Mouse (Mus musculus) 416B (cell line): Measurements from ENCODE around the gene Serpine1.
A peak's percentile ranks its signal among the peaks of the same experiment; 100 is the strongest.

ENCODE experiments used
- DNase-seq: peaks from one replicate; pipeline ENCODE4 v3.0.0; 2011; ENCODE audit warnings: low read depth

The Serpine1 gene

DNA sequence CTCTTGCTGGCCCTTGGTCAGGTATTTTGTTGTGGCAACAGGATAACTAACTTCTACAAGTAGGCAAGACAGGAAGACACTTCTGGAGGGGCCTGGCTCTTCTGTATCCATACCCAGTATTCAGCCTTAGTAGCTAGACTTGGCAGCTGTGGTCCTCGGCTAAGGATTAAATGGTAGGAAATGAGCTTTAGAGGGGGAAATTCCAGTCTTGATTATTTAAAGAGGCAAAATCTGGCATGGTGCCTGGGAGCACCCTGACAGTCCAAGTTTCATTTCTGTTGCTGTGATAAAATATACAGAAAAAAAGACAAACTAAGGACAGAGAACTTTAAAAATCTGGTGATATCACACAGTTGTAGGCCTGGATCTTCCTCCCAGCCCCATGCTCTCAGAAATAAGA is 24.0 kb upstream of the Serpine1 start:
- DNase-seq: no peak

DNA sequence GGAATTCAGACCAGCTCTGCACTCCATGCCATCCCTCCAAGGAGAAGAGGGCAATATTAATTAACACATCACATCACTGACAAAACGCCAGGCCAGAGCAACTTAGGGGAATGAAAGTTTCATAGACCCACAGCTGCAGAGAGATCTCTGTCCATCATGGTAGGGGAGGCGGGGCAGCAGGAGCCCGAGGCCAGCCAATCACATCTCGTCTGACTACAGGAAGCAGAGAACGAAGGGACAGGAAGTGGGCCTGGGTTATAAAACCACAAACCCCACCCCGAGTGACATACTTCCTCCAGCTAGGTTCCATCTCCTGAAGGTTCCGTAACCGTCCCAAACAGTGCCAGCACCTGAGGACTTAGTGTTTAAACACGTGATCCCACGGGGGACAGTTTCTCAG is 23.1 kb upstream of the Serpine1 start:
- peak; percentile 80 for DNase-seq

DNA sequence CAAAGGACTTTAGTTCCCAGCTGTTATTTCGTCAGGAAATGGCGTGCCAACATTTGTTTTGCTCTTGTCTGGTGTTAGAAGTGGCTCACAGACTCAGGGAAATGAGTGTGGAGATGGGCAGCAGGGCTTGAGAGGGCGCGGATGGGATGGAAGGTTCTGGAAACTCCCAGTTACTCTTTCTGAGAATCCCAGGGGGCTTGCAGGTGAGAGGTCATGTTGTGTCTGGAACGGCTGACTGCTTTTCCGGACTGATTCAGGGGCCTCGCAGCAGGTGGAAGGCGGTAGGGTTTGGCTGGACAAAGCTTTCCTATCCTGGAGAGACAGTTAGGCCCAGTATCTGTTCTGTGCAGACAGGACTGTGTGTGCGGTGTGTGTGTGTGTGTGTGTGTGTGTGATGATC is 21.7 kb upstream of the Serpine1 start:
- DNase-seq: no peak

DNA sequence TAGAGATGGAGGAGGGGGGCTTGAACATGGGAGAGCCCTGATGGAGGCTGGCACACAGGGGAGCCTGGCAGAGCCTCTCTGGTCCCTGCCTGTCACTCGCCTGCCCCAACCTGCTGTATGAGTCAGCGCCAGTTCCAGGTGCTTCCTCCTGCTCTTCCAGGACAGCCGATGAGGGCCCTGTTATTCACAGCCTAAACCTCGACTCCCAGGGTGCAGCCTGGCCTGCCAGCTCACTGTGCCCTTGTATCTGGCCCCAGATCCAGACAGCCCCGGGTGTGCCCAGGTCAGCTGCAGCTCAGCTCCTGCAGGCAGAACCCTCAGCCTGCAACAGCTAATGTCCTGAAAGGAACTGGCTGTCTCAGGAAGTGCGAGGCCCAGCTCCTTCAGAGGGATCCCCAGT is 19.5 kb upstream of the Serpine1 start:
- peak; percentile 68 for DNase-seq

DNA sequence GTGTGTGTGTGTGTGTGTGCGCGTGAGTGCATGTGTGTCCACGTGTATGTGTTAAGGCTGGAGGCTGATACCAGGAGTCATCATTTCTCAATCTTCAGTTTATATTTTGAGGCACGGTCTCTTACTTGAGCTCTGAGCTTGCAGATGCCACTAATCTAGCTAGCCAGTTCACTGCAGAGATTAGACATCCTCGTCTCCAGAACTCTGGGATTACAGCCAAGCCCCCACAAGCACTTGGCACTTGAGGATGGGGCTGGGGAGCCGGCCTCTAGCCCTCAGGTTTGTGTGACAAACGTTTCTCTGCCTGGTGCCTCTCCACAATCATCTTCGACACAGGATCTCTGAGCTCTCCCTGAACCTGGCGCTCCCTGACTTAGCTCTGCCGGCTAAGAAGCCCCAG is 18.8 kb upstream of the Serpine1 start:
- DNase-seq: no peak

DNA sequence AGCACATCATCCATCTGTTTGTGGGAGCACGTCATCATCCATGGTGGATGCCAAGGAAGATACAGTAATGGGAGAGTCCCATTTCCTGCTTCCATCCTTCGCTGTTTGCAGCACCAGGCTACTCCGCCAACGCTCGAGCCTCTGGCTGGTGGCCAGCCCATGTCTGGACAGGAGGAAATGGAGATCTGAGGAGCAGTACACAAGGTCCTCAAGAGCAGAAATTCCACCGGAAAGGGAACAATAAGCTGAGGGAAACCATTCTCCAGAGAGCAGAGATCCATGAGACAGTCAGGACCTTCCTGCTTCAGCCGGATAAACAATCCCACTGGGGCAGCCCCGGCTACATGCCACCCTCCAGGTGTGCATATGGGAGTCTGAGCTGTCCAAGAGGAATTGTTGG is 15.3 kb upstream of the Serpine1 start:
- no peak for DNase-seq

DNA sequence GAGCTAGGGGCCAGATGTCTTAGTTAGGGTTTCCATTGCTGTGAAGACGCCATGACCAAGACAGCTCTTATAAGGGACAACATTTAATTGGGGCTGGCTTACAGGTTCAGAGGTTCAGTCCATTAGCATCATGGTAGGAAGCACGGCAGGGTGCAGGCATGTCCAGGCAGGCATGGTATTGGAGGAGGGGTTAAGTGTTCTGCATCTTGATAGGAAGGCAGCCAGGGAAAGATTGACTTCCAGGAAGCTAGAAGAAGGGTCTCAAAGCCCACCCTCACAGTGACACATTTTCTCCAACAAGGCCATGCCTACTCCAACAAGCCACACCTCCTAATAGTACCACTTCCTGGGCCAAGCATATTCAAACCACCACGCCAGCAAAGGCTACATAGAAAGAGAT is 13.7 kb upstream of the Serpine1 start:
- DNase-seq: no peak

DNA sequence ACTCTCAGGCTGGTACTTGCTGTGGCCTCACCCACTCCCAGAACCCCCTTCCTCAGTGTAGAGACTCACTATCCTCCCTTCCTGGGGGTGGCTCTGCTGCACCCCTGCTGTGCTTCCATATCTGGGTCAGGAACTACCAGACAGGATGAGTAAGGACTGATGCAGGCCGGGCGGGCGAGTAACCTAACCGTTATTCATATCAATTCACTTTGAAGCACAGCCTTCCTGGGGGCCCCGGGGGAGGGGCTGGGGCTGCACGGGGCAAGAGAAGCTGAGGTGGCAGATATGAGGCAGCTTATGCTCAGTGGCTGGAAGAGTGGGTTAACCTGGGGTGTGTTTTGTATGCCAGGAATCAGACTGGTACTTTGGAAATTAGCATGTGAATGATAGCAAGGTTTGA is 13.0 kb upstream of the Serpine1 start:
- DNase-seq: no peak

DNA sequence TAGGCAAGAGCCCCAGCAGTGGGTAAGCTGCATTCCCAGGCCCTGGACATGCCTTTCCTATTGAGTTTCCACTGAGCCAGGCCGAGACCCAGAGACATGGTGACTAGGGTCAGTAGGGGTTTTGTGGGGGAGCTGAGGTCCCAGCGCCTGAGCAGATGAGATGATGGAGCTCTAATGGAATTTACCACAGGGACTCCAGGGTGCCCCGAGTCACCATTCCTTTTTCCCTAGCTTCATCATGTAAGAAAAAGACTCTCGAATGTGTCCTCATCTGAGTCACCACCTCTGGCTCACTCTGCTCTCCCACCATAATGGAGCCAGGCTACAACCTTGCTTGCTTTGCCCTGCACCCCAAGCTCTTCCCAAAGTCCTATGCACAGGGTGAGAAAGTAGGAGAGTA is 11.0 kb upstream of the Serpine1 start:
- DNase-seq: no peak

DNA sequence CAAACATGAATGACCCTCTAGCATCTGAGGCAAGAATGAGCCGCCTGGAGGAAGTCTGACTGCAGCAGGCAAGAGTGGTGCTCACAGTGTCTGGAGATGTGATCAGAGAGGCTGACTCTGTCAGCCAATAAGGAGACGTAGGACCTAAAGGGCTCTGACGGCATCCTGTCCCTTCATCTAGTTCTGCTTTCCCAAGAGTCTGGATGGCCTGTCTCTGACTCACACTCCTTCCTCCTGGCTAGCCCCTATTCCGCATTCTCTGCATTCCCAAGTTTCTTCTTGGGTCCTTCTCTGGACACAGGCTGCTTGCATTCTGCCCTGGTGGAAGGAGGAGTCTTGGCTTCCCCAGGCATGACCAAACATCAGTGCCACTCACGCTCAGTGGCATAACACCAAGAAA is 7.8 kb upstream of the Serpine1 start:
- peak; percentile 55 for DNase-seq

DNA sequence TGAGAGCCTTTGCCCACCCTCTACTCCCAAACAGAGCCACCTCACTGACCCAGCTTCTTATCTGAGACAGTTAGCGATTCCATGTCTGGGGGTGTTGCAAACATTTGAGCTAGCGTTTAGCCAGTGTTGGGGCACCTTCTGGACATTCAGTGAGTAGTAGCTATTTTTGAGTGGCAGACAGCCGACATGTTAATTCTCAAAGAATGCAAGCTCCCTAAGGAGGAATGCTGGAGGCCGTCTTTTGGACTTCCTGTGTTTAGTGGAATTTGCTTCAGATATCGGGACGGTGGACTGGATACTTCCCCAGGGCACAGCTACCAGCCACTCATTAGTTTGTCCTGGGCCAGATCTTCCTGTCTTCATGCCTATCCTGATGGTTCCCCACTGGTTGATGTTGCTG is 6.5 kb upstream of the Serpine1 start:
- DNase-seq: no peak

DNA sequence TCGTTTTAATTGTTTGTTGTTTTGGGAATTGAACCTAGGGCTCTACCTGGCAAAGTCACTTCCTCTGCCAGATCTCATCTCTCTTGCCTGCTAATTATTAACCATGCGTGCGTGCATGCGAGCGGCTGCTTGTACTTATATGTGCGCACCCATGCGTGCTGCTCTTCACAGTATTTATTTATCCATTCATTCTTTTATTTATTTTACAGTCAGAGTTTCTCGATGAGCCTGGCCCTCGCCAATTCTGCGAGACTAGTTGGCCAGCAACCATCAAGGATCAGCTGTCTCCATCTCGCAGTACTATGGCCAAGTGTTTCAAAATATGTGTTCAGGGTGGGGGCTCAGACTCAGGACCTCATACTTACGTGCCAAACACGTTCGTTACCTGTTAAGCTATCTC is 6.0 kb upstream of the Serpine1 start:
- DNase-seq: no peak

DNA sequence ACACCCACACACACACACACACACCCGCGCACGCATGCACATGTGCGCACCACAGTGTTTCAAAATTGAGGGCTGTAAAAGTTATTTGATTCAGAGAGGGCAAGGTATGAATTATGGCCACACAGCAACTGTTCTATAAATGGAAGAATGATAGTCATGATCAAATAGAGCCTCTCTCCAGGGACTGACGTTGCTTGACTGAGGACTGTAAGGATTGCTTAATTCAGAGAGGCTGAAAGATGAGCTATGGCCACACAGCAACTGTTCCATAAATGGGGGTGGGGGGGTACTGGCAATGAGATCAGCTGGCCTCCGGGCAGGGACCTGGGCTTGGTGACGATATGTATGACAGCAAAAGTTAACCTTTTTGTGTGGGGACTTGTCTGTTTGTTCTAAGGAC is 5.1 kb upstream of the Serpine1 start:
- DNase-seq: no peak

DNA sequence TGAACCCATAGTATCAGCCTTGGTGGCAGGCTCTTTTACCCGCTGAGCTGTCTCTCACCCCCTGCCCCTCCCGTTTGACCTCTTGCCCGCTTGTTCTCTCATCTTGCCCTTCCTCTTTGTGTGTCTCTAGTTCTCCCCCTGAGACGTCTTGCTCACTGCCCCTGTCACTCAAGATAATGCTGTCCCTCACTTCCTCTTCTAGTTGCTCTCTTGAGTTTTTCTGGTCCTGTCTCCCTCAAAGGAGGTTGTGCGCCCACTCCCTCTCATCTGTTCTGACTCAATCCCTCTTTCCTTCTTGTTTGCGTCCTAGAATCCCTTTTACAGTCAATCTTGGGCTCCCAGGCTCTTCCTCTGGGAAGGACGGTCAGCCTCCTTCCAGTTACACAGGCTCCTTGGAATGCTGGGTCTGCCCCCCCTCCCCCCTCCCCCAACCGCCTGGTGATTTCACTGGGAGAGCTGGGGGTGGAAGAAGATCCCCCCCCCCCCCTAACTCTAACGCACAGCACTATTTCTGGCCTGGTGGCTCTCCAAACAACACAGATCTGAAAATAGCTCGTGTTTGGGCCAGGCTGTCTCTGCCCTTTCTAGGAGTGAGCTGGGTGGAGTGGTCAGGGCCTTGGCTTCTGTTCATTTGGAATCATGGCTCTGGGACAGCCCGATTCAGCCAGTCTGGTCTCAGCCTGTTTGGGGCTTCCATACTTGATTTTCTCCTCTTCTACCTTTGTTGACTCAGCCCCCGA is 4.3 kb upstream of the Serpine1 start:
- peak; percentile 84 for DNase-seq

DNA sequence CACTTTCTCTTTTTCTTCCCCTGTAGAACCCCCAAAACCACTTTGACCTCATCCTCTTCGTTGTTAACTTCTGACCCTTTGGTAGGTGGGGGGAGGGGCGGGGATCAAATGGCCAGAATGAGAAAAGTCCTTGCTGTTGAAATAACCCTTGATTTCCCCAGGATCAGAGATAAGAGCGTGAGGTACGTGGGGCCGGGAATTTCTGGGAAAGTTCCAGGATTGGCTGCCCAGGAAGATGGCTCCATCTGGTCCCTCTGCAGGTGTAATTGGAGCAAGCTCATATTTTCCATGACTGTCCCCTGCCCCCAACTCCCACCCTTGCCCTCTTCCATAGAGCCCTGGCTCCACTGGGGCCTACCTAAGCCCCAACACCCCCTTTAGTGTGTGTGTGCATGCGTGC is 3.7 kb upstream of the Serpine1 start:
- DNase-seq: peak; percentile 83

DNA sequence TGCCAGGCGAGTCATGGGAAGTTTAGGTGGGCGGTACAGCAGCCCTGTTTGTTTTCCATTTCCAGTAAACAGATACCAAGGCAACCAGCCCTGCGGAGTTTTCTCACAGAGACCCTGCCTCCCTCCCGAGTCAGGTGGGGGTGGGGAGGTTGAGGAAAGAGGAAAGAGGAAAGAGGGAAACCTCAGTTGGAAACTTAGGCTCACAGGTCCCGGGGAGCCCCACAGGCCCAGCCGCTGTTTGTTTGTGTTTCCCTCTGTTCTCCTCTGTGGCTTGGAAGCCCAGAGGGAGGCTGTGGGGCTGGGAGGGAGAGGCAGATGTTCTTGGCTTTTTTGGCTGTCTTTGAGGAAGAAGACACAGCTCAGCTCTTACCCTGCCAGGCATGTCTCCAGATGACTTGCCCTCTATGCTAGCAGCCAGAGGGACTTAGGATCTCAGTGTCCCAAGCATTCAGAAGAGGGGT is 2.2 kb upstream of the Serpine1 start:
- DNase-seq: no peak

DNA sequence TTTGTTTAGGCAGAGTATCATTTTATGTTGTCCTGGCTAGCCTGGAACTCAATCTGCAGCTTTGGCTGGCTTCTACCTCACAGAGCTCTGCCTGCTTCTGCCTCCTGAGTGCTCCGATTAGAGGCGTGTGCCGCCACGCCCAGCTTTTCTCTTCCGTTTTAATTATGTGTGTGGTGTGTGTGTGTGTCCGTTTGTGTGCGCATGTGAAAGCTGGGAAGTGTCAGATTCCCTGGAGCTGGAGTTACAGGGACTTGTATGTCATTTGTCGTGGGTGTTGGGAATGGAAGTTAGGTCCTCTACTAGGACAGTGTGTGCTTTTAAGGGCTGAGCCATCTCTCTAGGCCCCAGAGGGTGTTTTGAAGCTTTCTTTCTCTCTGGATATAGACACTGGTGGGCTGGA is 1.1 kb upstream of the Serpine1 start:
- DNase-seq: no peak

DNA sequence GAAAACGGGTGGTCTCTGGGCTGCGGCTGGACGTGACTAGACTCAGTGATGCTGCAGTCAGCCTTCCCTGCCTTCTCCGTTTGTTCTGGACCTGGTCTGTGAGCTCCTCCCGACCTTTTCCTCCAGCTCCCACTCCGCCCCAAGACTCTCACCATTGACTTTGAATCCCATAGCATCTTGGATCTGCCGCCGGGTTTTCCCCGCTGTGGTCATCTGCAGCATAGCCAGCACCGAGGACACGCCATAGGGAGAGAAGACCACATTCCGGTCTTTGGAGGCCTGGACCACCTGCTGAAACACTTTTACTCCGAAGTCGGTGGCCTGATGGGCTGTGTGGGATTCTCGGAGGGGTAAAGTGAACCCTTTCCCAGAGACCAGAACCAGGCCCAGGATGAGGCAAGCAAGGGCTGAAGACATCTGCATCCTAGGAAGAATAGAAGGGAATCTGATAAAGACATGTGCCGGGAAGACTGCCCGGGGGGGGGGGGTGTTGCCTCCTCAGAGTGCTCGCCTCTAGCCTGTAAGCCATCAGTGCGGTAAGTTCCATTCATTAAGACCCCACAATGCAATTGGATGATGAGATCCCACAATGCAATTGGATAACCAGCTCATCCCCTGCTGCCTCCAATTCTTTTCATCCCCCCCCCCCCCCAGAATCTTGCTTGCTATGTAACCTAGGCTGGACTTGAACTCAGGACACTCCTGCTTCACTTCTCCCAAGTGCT is 1.0 kb downstream of the Serpine1 start:
- no peak for DNase-seq

DNA sequence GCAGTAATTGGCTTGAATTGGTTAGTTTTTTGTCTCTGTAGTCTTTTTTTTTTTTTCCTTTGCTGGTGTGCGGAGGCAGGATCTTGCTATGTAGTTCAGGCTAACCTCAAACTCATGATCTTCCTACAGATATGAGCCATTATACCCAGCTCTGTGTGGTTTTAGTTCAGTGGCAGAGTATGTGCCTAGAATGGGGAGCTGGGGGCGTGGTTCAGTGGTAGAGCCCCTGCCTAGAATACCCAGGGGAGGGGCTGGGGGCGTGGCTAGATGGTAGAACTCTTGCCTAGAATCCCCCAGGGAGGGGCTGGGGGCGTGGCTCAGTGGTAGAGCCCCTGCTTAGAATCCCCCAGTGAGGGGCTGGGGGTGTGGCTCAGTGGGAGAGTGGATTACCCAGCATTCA is 3.4 kb downstream of the Serpine1 start:
- DNase-seq: peak; percentile 83

DNA sequence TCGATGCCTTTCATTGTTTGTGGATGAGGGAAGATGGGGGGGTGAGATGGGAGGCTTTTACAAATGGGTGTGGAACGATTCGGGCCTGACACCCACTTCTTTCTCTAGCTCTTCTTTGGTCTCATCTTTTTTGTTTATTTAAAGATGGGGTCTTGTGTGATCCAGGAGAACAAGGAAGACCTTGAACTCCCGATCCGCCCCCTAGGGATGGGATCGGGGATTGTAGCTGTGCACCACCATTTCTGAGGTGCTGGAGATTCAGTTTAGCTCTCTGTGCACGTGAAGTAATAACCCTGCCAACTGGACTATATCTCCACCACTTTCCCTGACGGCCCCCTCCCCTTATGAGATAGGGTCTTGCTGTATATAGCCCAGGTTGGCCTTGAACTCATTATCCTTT is 6.1 kb downstream of the Serpine1 start:
- no peak for DNase-seq

DNA sequence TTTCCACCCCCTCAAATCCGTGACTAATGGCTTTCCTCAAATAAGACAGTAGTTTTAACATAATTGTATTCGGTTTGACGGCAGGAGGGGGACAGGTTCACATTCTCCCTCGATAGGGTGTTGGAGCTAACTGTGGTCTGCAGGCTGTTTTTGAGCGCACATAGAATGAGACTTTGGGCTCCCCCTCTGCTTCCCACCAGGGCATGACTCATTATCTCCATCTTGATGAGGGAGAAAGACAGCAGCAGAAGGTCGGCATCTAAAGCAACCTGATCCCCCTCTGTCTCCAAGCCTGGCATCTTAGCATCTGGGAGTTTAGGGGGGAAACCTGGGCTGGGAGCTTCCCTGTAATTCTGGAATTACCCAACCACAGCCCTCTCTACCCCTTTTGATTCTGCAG is 6.6 kb downstream of the Serpine1 start:
- DNase-seq: peak; percentile 54

DNA sequence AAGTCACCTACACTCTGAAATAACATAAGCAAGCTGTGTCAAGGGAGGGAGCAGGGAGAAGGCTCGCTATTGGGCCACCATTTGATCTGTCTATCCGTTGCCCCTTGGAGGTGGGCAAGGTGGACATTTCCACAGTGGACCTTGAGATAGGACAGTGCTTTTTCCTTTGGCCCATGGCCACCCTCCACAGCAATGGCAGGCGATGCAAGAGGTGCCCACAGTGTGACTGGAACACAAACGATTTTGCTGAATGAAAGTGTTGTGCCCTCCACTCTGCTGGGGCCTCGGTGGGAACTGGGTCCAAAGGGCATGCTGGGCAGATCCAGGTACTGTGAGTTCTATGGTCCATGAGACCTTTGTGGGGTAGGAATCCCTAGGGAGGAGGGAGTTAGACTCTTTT is 9.5 kb downstream of the Serpine1 start:
- no peak for DNase-seq

DNA sequence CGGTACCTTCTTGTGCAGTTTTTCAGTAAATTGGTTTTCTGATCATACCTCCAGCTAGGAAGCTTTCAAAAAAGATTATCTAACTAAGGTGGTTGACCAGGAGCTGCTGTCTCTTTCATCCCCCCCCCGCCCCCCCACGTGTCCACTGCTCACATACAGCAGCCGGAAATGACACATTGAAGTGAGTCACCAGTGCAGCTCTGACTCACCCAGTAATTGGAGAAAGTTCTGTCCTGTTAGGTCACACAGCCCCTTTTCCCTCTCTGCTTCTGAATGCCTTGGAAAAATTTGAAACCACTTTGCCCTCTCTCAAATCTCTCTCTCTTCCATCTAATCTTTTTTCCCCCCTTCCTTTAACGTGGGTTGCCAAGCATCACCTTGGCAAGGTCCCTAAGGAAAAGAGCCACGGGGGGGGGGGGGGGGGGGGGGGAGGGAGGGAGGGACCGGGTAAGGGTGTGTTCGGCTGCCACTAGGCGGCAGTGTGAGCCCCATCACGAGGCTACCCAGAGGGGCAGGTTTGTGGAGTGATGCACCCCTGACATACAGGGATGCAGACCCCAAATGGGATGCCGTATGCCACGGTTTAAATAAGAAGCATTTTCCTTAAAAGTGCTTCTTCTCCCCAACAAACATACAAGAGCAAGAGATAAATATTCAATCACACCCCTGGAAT is 10.1 kb downstream of the Serpine1 start:
- peak; percentile 96 for DNase-seq
